Mouse (Mus musculus) heart, postnatal 25 days (tissue): ENCODE data around the gene H2-K1. TPM values are rescaled to one million over a fixed set of nuclear protein-coding genes. Genes with fewer than 3 reads are reported as not detected.

Experiments
- microRNA-seq: library from miRNA; unstranded; fragments of <30 nt; microRNA quantifications from one replicate; pipeline ENCODE4 v1.2.0, GENCODE M21; 2022
- total RNA-seq, 2 experiments: library from RNA; stranded (reverse); gene quantifications; 2 replicates each; pipeline ENCODE4 v1.2.3; 2021

The H2-K1 gene
- total RNA-seq, 2 experiments from 2014 or later, result 59.9 to 88.2 TPM

Small RNAs within 50 kb of the gene (microRNA-seq; reads per million reads assigned to microRNA genes)
- not detected for gene Mir219a-1
- gene Mir219c, result not detected

Other genes starting within 250 kb of the H2-K1 start
- gene Rab11b, start 239.8 kb downstream of the H2-K1 start, total RNA-seq, result 100 to 1,000 TPM; 239 to 261 TPM
- 10 to 100 TPM in 1 of 2 experiments, 1 to 10 TPM in 1; 8.4 to 21.7 TPM for gene Angptl4, start 218.5 kb downstream of the H2-K1 start, total RNA-seq
- 10 to 100 TPM; 55.0 to 69.3 TPM for gene Kank3, start 189.8 kb downstream of the H2-K1 start, total RNA-seq
- 100 to 1,000 TPM; 707 to 763 TPM for gene Rps28, start 175.8 kb downstream of the H2-K1 start, total RNA-seq
- gene Ndufa7, start 175.8 kb downstream of the H2-K1 start, total RNA-seq, result 100 to 1,000 TPM; 599 to 648 TPM
- gene Cd320, start 157.3 kb downstream of the H2-K1 start, total RNA-seq, result 10 to 100 TPM; 30.6 to 31.9 TPM
- gene Gm7029, start 126.5 kb downstream of the H2-K1 start, total RNA-seq, result not detected
- 1 to 10 TPM; 1.4 to 1.8 TPM for gene Kifc1, start 109.7 kb downstream of the H2-K1 start, total RNA-seq
- gene Platr17, start 95.2 kb downstream of the H2-K1 start, total RNA-seq, result not detected
- gene Daxx, start 90.9 kb downstream of the H2-K1 start, total RNA-seq, result 10 to 100 TPM; 14.3 to 17.5 TPM
- 100 to 1,000 TPM in 1 of 2 experiments, 10 to 100 TPM in 1; 93.5 to 104 TPM for gene Tapbp, start 84.4 kb downstream of the H2-K1 start, total RNA-seq
- 10 to 100 TPM; 15.5 to 19.4 TPM for gene Zbtb22, start 84.4 kb downstream of the H2-K1 start, total RNA-seq
- 10 to 100 TPM; 38.2 to 44.6 TPM for gene Rgl2, start 70.8 kb downstream of the H2-K1 start, total RNA-seq
- gene Pfdn6, start 60.0 kb downstream of the H2-K1 start, total RNA-seq, result 10 to 100 TPM; 70.7 to 77.3 TPM
- 10 to 100 TPM in 1 of 2 experiments, 1 to 10 TPM in 1; 9.3 to 10.2 TPM for gene Wdr46, start 59.7 kb downstream of the H2-K1 start, total RNA-seq
- gene B3galt4, start 48.9 kb downstream of the H2-K1 start, total RNA-seq, result 1 to 10 TPM; 1.7 to 1.9 TPM
- gene Vps52, start 44.5 kb downstream of the H2-K1 start, total RNA-seq, result 10 to 100 TPM; 39.2 to 39.4 TPM
- gene Rps18, start 44.3 kb downstream of the H2-K1 start, total RNA-seq, result 100 to 1,000 TPM; 408 to 435 TPM
- gene Ring1, start 24.3 kb upstream of the H2-K1 start, total RNA-seq, result 10 to 100 TPM; 12.6 to 13.2 TPM
- gene H2-Ke6, start 27.7 kb upstream of the H2-K1 start, total RNA-seq, result 100 to 1,000 TPM in 1 of 2 experiments, 10 to 100 TPM in 1; 98.1 to 100 TPM
- 10 to 100 TPM; 60.4 to 61.3 TPM for gene Slc39a7, start 31.3 kb upstream of the H2-K1 start, total RNA-seq
- gene Rxrb, start 31.5 kb upstream of the H2-K1 start, total RNA-seq, result 10 to 100 TPM; 40.5 to 42.1 TPM
- 1 to 10 TPM; 1.1 to 2.2 TPM for gene Col11a2, start 39.1 kb upstream of the H2-K1 start, total RNA-seq
- not detected for gene H2-Oa, start 92.0 kb upstream of the H2-K1 start, total RNA-seq
- gene H2-DMa, start 119.2 kb upstream of the H2-K1 start, total RNA-seq, result 1 to 10 TPM; 3.7 to 4.5 TPM
- 10 to 100 TPM; 72.9 to 75.8 TPM for gene Brd2, start 122.3 kb upstream of the H2-K1 start, total RNA-seq
- gene H2-DMb2, start 143.0 kb upstream of the H2-K1 start, total RNA-seq, result 1 to 10 TPM in 1 of 2 experiments, under 1 TPM in 1; 0.91 to 1.6 TPM
- gene H2-DMb1, start 152.7 kb upstream of the H2-K1 start, total RNA-seq, result 1 to 10 TPM; 1.1 to 1.3 TPM
- gene Tap1, start 187.2 kb upstream of the H2-K1 start, total RNA-seq, result 1 to 10 TPM; 3.9 to 5.5 TPM
- 1 to 10 TPM; 5.4 to 8.5 TPM for gene Psmb9, start 187.4 kb upstream of the H2-K1 start, total RNA-seq
- 10 to 100 TPM in 1 of 2 experiments, 1 to 10 TPM in 1; 9.7 to 11.8 TPM for gene Psmb8, start 197.4 kb upstream of the H2-K1 start, total RNA-seq
- gene Tap2, start 203.2 kb upstream of the H2-K1 start, total RNA-seq, result 10 to 100 TPM; 21.2 to 22.0 TPM
- gene H2-Ob, start 238.6 kb upstream of the H2-K1 start, total RNA-seq, result 1 to 10 TPM in 1 of 2 experiments, under 1 TPM in 1; 0.70 to 1.5 TPM